Mouse (Mus musculus) hindbrain, embryonic 16.5 days (tissue): Measurements from ENCODE around the gene Exoc3l4. TPM values are rescaled to one million over a fixed set of nuclear protein-coding genes. Genes with fewer than 3 reads are reported as not detected.
A peak's percentile ranks its signal among the peaks of the same experiment; 100 is the strongest.

Experiments used
- ATAC-seq: fragments of 200-750 bp; cut with Nextera tagmentation; 2 replicates; pipeline ENCODE4 v1.8.0; 2017; ENCODE audit warnings: moderate TSS enrichment, moderate library complexity
- H3K27ac ChIP-seq: fragments of 300-500 bp; sonication (generic); 2 replicates; pipeline ENCODE4 v1.5.1; 2014; ENCODE audit warnings: low read depth, mild to moderate bottlenecking, control low read depth, low read length, moderate library complexity
- H3K27me3 ChIP-seq: fragments of 300-500 bp; sonication (generic); replicated peaks from 2 replicates; pipeline ENCODE4 v1.6.1; 2014; ENCODE audit warnings: low read length; ENCODE audit not compliant: control insufficient read depth, insufficient read depth
- H3K36me3 ChIP-seq: fragments of 300-500 bp; sonication (generic); 2 replicates; pipeline ENCODE4 v1.6.1; 2014; ENCODE audit warnings: mild to moderate bottlenecking, low read length, moderate library complexity, mixed read lengths; ENCODE audit not compliant: control insufficient read depth, insufficient read depth
- H3K4me1 ChIP-seq: fragments of 300-500 bp; sonication (generic); 2 replicates; pipeline ENCODE4 v1.6.1; 2014; ENCODE audit warnings: low read depth, low read length; ENCODE audit not compliant: control insufficient read depth, insufficient read depth
- H3K4me2 ChIP-seq: fragments of 300-500 bp; sonication (generic); 2 replicates; pipeline ENCODE4 v1.6.1; 2014; ENCODE audit warnings: mild to moderate bottlenecking, low read length, control low read depth, moderate library complexity
- H3K4me3 ChIP-seq: fragments of 300-500 bp; sonication (generic); 2 replicates; pipeline ENCODE4 v1.5.1; 2014; ENCODE audit warnings: mild to moderate bottlenecking, low read length, control low read depth, moderate library complexity
- H3K9ac ChIP-seq: fragments of 300-500 bp; sonication (generic); 2 replicates; pipeline ENCODE4 v1.6.1; 2014; ENCODE audit warnings: low read depth, mild to moderate bottlenecking, control low read depth, low read length, moderate library complexity
- H3K9me3 ChIP-seq: fragments of 300-500 bp; sonication (generic); 2 replicates; pipeline ENCODE4 v1.6.1; 2014; ENCODE audit warnings: mild to moderate bottlenecking, low read length, moderate library complexity; ENCODE audit not compliant: control insufficient read depth
- WGBS: fragments of 180-500 bp; shearing (Covaris S2); extraction: QIAGEN DNeasy Blood & Tissue Kit; methylation state at CpG from one replicate; pipeline ENCODE4 v1.1.7; 2014; 5-methylcytosine and 5-hydroxymethylcytosine counted together
- polyA plus RNA-seq: library from polyadenylated mRNA; unstranded; fragments of >200 nt; fragmentation: Nextera tagmentation; extraction: Ambion mirVana; gene quantifications from 2 replicates; pipeline ENCODE4 v1.2.1, GENCODE M21; 2015

Gene Exoc3l4
- polyA plus RNA-seq, 1 experiment from 2014 or later, result 2.7 TPM

DNA sequence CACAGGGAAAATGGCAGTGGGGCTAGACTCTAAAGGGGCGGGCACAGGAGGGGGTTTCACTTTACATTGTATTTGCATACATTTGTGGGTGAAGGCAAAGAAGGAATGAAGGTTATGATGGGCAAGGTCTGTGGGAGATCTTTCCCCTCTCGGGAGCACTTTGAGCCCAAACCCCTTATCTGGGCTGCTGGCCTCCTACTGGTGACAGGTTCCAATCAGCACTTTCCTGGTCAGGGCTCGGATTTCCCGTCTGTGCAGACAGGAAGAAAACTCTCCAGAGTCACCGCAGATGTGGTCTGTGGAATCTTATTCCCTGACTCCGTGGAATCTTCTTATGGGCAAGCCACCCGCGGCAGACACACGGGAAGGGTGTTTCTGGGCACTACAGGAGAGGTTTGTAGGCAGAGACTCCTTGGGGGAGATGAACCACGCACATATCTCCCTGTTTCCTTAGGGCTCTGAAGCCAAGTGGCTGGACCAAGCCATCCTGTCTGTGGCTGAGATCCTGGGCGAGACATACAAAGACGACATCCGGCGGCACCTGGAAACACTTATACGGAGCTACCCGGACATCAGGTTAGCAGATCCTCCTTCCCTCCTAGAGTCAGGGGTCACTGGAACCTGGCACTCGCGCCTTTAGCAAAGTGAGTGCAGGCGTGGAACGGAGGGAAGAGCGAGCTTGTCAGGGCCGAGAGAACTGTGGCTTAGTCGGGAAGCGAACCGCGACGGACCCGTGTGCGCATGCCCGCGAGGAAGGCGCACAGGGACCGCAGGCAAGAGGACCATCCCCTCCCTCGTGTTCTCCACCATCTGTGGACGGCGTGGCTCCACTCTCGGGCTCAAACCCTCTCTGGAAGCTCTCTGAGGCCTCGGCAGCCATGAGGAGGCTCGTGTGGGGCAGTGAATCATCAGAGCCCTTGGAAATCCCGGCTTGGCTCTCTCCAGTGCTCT, 12.4 kb downstream of the Exoc3l4 start:
- no peak for ATAC-seq

DNA sequence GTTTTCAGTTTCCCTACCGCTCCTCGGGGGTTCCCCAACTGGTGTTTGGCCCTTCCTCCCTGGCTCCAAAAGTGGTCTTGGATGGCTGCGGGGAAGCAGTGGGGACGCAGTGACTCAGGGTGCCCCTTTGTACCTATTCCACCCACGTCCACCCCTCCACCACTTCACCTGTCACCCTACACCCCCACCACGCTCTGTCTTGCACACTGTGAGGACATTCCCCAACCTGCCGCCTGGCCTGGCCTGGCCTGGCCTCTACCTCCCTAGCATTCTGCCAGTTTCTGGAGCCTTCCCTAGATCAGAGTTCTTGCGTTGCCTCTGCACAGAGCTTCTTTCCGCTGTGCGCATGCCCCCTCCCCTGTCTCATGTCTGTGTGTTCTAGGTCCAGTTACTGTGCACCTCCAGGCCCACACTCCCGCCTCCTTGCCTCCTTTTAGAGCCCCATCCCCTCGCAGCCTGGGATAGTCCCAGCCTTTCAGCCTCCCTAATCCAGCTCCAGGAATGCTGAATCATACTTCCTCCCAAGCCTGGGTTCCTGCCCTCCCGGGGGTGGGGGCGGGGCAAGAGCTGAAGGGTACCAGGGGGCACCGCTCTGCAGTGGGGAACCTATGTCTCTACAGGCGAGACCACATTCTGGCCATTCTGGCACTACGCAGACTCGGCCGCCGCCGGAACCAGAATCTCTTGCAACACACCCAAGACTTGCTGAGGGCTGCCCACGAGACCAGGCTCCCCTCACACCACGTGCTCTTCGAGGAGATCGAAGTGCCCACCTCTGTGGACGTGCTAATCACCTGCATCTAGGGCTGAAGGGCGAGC, 13.4 kb downstream of the Exoc3l4 start:
- WGBS, result 11% methylated on average over 27 of the region's 27 CpGs
- Histone ChIP-seq H3K4me2 (peak overlapping the region; percentile 76), H3K4me3 (peak overlapping the region; percentile 43; the same call in 1 of the 2 replicates), H3K27me3 (peaks cover 24% of the 10 kb centered on the region), H3K4me1 (peaks cover 35% of the 10 kb centered on the region), H3K36me3 (no peaks in the 10 kb centered on the region), H3K27ac (no peak overlapping the region), H3K9ac (peak overlapping the region; percentile 65; the same call in 1 of the 2 replicates), H3K9me3 (no peaks in the 10 kb centered on the region)
- ATAC-seq, result no peak

More for the DNA sequence above, 12.4 kb downstream of the Exoc3l4 start:
- Histone ChIP-seq H3K27me3 (peaks cover 31% of the 10 kb centered on the region), H3K27ac (no peak overlapping the region; the same call in 1 of the 2 replicates), H3K9me3 (no peaks in the 10 kb centered on the region), H3K4me3 (peak overlapping the region; percentile 43), H3K4me2 (peak overlapping the region; percentile 76), H3K36me3 (no peaks in the 10 kb centered on the region), H3K4me1 (peaks cover 25% of the 10 kb centered on the region), H3K9ac (peak overlapping the region; percentile 65)
- WGBS, result under 1% methylated on average over 39 of the region's 40 CpGs

DNA sequence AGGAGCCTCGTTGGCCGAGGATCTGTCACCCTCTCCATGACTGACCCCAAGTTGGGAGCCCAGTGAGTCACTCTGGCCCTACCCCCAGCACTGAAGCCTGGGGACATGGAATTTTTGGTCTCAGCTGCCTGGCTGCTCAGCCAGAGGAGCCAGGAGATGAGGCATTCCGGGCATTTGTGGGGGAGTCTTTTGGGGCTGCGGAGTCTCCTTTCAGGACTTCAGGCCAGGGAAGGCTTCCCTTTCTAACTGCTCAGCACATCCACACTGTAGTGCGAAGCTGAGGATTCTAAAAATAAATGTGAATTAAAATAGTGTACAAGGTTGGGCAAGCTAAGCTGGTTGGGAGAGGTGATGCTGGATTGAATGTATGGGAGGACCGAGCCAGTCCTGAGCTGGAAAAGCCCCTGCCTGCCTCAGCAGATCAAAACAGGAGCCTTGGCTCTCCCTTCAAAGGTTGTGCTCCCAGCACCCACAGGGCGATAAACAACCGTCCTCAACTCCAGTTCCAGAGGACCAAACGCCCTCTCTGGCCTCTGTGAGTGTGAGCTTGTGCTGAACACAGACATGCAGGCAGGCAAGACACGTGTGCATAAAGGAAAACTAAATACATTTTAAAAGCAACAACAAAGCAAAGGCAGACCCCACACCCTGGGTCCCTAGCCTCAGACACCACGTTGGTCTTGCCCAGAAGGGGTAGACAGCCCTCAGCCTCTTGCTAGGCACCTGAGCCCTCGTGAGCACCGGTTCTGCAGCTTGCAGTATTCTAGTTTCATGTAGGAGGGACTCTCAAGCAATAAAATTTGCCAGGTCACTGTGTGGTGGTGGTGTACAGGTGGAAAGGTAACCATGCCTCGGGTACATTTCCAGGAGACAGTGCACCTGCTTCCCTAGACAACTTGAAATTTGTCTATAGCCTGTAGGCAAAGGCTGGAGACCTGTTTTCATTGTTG, 14.3 kb downstream of the Exoc3l4 start:
- 33% methylated on average over 14 of the region's 14 CpGs for WGBS
- H3K4me1 ChIP-seq, result peaks cover 35% of the 10 kb centered on the region
- no peak overlapping the region for H3K27ac ChIP-seq
- H3K9ac ChIP-seq, result no peak overlapping the region
- no peaks in the 10 kb centered on the region for H3K9me3 ChIP-seq
- no peaks in the 10 kb centered on the region for H3K36me3 ChIP-seq
- no peak for ATAC-seq
- no peak overlapping the region for H3K4me2 ChIP-seq
- peaks cover 21% of the 10 kb centered on the region for H3K27me3 ChIP-seq
- H3K4me3 ChIP-seq, result no peak overlapping the region

DNA sequence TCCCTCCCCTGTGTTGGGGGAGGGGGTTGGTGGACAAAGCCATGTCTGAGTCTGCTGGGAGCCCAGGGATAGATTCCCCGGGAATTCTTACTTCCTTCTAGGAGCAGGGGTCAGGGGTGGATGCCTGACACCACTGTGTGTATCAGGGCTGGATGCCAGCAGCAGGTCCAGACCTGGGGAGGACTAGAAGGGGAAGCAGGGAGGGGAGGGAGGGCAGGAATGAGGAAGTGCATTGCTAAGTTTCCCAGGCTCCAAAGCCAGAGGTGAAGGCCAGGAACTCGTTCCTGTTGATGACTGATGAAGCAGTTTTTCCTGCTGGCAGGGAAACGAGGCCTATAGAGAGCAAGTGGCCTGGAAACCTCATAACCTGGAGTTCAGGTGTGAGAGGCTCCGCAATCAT, 15.3 kb downstream of the Exoc3l4 start:
- H3K27me3 ChIP-seq, result peaks cover 21% of the 10 kb centered on the region
- ATAC-seq, result no peak
- 36% methylated on average over 4 of the region's 4 CpGs for WGBS
- no peaks in the 10 kb centered on the region for H3K36me3 ChIP-seq
- H3K4me3 ChIP-seq, result no peak overlapping the region
- H3K9me3 ChIP-seq, result no peaks in the 10 kb centered on the region
- H3K4me2 ChIP-seq, result no peak overlapping the region
- no peak overlapping the region for H3K27ac ChIP-seq
- H3K4me1 ChIP-seq, result peaks cover 35% of the 10 kb centered on the region
- H3K9ac ChIP-seq, result no peak overlapping the region

DNA sequence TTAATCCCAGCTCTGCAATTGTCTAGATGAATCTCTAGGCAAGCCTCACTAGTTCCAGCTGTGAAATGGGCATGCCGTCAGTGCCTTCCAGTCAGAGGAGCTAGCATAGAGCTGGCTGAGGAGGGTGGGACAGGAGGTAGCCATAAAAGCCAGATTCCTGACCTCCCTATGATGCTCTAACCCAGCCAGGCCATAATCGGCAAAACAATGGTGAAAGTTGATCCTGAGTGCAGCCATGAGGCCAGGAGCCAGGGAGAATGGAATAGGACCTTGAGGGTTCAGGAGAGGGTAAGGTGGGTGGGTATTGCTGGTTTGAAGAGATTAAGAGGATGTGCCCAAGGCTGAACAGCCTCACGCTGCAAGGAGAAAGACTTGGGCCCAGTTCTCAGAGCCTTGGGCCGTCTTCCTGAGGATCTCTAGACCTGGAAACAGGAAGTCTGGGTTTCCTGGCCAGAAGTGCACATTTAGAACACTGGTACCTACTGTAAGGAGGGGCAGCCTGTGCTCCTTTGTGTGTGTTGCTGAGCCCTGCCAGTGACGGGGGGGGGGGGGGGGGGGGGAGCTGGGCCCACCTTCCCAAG, 16.0 kb downstream of the Exoc3l4 start:
- Histone ChIP-seq H3K4me2 (no peak overlapping the region), H3K4me3 (no peak overlapping the region), H3K27me3 (peaks cover 18% of the 10 kb centered on the region), H3K9ac (no peak overlapping the region), H3K36me3 (no peaks in the 10 kb centered on the region), H3K4me1 (peaks cover 34% of the 10 kb centered on the region), H3K9me3 (no peaks in the 10 kb centered on the region), H3K27ac (no peak overlapping the region)
- no peak for ATAC-seq
- WGBS, result 73% methylated on average over 4 of the region's 5 CpGs

DNA sequence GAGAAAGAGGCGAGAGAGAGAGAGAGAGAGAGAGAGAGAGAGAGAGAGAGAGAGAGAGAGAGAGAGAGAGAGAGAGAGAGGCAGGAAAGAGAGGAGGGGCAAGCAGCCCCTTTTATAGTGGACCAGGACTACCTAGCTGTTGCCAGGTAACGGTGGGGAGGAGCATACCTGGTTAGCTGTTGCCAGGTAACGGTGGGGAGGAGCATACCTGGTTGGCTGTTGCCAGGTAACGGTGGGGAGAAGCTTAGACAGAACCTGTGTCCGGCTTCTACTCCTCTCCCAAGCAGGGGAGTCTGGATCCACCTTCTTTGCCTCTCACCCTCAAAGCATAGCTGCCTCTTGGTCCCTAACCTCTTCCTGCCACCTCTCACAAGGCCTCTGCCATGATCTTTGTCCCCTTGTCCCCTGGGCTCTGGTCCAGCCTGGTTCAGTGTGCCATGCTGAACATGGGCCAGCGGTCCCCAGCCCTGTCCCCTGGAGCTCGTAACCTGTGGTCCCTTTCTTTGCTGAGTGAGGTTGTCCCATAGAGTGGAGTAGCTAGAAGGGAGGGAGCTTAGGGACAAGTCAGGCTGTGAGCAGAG, 17.4 kb downstream of the Exoc3l4 start:
- Histone ChIP-seq H3K27ac (no peak overlapping the region; the same call in 1 of the 2 replicates), H3K9me3 (no peaks in the 10 kb centered on the region), H3K4me3 (no peak overlapping the region), H3K9ac (no peak overlapping the region), H3K27me3 (peaks cover 6% of the 10 kb centered on the region), H3K4me1 (peaks cover 21% of the 10 kb centered on the region), H3K4me2 (peak overlapping the region; percentile 32; the same call in 1 of the 2 replicates), H3K36me3 (no peaks in the 10 kb centered on the region)
- 17% methylated on average over 7 of the region's 7 CpGs for WGBS
- peak; percentile 86 for ATAC-seq

DNA sequence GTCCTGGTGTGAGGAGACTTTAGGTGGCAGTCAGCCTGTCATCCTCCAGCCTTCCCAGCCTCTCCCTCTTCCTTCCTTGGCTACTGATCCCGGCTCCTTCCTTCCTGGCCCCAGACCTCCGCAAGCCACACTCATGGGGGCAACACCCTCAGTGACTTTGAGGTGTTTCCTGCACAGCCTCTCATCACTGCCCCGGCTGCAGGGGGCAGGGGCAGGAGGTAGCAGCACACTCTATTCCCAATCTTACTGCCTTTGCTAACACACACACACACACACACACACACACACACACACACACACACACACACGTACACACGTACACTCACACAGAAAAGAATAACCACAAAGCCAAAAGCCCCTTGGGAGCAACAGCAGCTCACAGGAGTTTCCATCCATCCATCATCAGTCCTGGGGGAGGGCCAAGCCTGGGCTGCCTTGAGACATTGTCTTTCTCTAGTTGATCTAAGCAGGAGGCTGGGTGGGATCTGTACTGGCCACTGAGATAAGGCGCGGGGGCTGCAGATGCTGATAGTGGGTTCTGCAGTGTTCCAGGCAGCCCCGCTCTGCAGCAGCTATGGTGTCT, 18.0 kb downstream of the Exoc3l4 start:
- Histone ChIP-seq H3K9ac (no peak overlapping the region), H3K9me3 (no peaks in the 10 kb centered on the region), H3K27me3 (peaks cover 6% of the 10 kb centered on the region), H3K4me2 (no peak overlapping the region; the same call in 1 of the 2 replicates), H3K4me3 (no peak overlapping the region), H3K27ac (no peak overlapping the region; the same call in 1 of the 2 replicates), H3K36me3 (no peaks in the 10 kb centered on the region), H3K4me1 (peaks cover 17% of the 10 kb centered on the region)
- no peak for ATAC-seq
- 33% methylated on average over 7 of the region's 8 CpGs for WGBS

DNA sequence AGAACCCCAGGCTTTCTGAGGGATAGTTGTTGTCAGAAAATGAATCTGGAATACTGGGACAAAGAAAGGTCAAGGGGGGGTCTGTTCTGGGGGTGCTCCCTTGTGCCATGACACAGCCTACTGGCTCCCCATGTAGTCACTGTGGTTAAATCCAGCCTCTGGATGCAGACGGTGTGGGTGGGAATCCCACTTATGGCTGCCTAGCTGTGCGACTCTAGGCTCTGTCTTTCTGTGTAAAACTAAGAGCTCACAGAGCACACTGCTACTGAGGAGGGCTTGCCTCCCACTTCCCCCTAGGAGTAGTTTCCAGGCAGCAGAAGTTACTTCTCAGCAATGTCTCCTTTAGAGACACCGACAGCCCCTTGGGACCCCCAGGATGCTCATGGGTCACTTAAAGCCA, 19.4 kb downstream of the Exoc3l4 start:
- H3K9ac ChIP-seq, result no peak overlapping the region
- WGBS, result 81% methylated on average over 3 of the region's 3 CpGs
- H3K4me1 ChIP-seq, result peaks cover 10% of the 10 kb centered on the region
- H3K27me3 ChIP-seq, result peaks cover 2% of the 10 kb centered on the region; the same call in 1 of the 2 replicates
- ATAC-seq, result no peak
- H3K9me3 ChIP-seq, result no peaks in the 10 kb centered on the region
- no peak overlapping the region for H3K4me2 ChIP-seq
- H3K36me3 ChIP-seq, result no peaks in the 10 kb centered on the region
- no peak overlapping the region for H3K4me3 ChIP-seq
- no peak overlapping the region for H3K27ac ChIP-seq
